21 mouse cellular contexts compared by ENCODE assay signal in the genomic region with DNA sequence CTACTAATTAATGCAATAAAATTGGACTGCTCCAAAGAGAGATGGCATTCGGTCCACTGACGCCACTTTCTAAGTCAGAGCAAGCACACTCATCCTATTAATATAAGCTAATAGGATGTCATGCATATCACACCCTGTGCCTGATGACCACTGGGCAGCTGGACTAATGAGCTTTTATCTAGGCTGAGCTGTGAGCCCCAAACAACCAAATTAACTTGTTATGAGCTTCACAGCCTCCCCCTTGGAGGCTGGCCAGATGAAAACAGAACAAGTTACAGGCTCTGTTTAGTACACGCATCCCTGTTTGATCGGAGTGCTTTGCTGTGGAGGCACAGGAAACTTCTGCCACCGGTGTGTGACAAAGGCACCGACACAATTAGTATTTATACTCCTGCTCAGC.
A peak's percentile ranks its signal among the peaks of the same experiment; 100 is the strongest.
DNase-seq lines count a peak whose midpoint lies in the region; ATAC-seq lines count a peak whose summit lies in the region.
"Had no signal": no experiment of that assay in that cellular context is flagged by ENCODE, and none has a peak within 500 bp of the region (broad histone marks: within the 10 kb centered on the region; RNA-seq: fewer than 3 reads in every experiment).

No protein-coding gene starts in this region.

- intact Hi-C loops in heart, postnatal 36 days (cut with DNase I): no loop called here

- H3K36me3 ChIP-seq in midbrain, embryonic 12.5 days: no peaks in the 10 kb centered on the region
- H3K36me3 ChIP-seq in midbrain, embryonic 16.5 days (ENCODE audit: control insufficient read depth, insufficient read depth, low read length): no peaks in the 10 kb centered on the region
- no peaks in the 10 kb centered on the region for H3K36me3 ChIP-seq in embryonic facial prominence, embryonic 14.5 days (ENCODE audit: control insufficient read depth, insufficient read depth, low read length)
- H3K36me3 ChIP-seq: limb, embryonic 13.5 days; liver, embryonic 13.5 days; stomach, embryonic 15.5 days had no signal

- no peak overlapping the region for H3K4me3 ChIP-seq in midbrain, embryonic 12.5 days
- H3K4me3 ChIP-seq in midbrain, embryonic 16.5 days (ENCODE audit: low read depth, low read length): no peak overlapping the region
- H3K4me3 ChIP-seq in embryonic facial prominence, embryonic 14.5 days (ENCODE audit: low read depth, low read length): no peak overlapping the region
- H3K4me3 ChIP-seq: limb, embryonic 13.5 days; liver, embryonic 13.5 days; stomach, embryonic 15.5 days had no signal

- peak; percentile 41 for DNase-seq in heart, adult 11 months
- no peak for DNase-seq in heart, postnatal 36 days
- DNase-seq in embryonic facial prominence, embryonic 14.5 days (ENCODE audit: low spot score): peak; percentile 15
- DNase-seq in retina, postnatal 1 day: peak; percentile 93
- no peak for DNase-seq in frontal cortex, postnatal 14 days (ENCODE audit: low spot score in 2 of 2)
- DNase-seq: adrenal gland, postnatal 25 days; cerebellum, adult 11-12 months; cerebellum, postnatal 14 days; heart, adult 18-20 months; liver, embryonic 13.5 days; lung, embryonic 14.5 days; lung, postnatal 4 days; right cerebral cortex, postnatal 14 days; thymus, adult 18-20 months; thymus, postnatal 4 days had no signal

- peaks cover 13% of the 10 kb centered on the region for H3K4me1 ChIP-seq in midbrain, embryonic 12.5 days
- H3K4me1 ChIP-seq in midbrain, embryonic 16.5 days (ENCODE audit: control insufficient read depth, insufficient read depth, low read length): no peaks in the 10 kb centered on the region; the same call in 1 of the 2 replicates
- no peaks in the 10 kb centered on the region for H3K4me1 ChIP-seq in embryonic facial prominence, embryonic 14.5 days (ENCODE audit: control insufficient read depth, insufficient read depth, low read length)
- H3K4me1 ChIP-seq: liver, embryonic 13.5 days; stomach, embryonic 15.5 days had no signal

- no peak overlapping the region for H3K4me2 ChIP-seq in midbrain, embryonic 12.5 days (replicated peaks)
- H3K4me2 ChIP-seq in midbrain, embryonic 16.5 days (ENCODE audit: low read length): no peak overlapping the region
- H3K4me2 ChIP-seq in embryonic facial prominence, embryonic 14.5 days (ENCODE audit: low read depth, low read length): no peak overlapping the region
- H3K4me2 ChIP-seq: limb, embryonic 13.5 days; liver, embryonic 13.5 days; lung, embryonic 14.5 days; stomach, embryonic 15.5 days had no signal

- H3K27ac ChIP-seq in midbrain, embryonic 12.5 days (replicated peaks): 0 out of 2 replicates have a peak overlapping the region, but pooled peaks have one; percentile 10
- no peak overlapping the region for H3K27ac ChIP-seq in midbrain, embryonic 16.5 days (ENCODE audit: low read length)
- no peak overlapping the region for H3K27ac ChIP-seq in embryonic facial prominence, embryonic 14.5 days (replicated peaks; ENCODE audit: low read depth, low read length)
- H3K27ac ChIP-seq: limb, embryonic 13.5 days; liver, embryonic 13.5 days; stomach, embryonic 15.5 days had no signal

- no peak overlapping the region for H3K9ac ChIP-seq in midbrain, embryonic 12.5 days (replicated peaks)
- no peak overlapping the region for H3K9ac ChIP-seq in midbrain, embryonic 16.5 days (ENCODE audit: low read depth, low read length)
- no peak overlapping the region for H3K9ac ChIP-seq in embryonic facial prominence, embryonic 14.5 days (ENCODE audit: low read depth, low read length)
- H3K9ac ChIP-seq: limb, embryonic 13.5 days; liver, embryonic 13.5 days; lung, embryonic 14.5 days; stomach, embryonic 15.5 days had no signal

- H3K27me3 ChIP-seq in midbrain, embryonic 12.5 days: peaks cover 12% of the 10 kb centered on the region; the same call in 1 of the 2 replicates
- H3K27me3 ChIP-seq in midbrain, embryonic 16.5 days (ENCODE audit: control insufficient read depth, insufficient read depth, low read depth, low read length): no peaks in the 10 kb centered on the region
- H3K27me3 ChIP-seq in embryonic facial prominence, embryonic 14.5 days (replicated peaks; ENCODE audit: control insufficient read depth, insufficient read depth, low read length): no peaks in the 10 kb centered on the region
- H3K27me3 ChIP-seq: CH12.LX; liver, embryonic 13.5 days; stomach, embryonic 15.5 days had no signal

- 40% methylated on average over 6 of the region's 6 CpGs for WGBS in midbrain, embryonic 12.5 days
- WGBS in midbrain, embryonic 16.5 days: 24% methylated on average over 6 of the region's 6 CpGs
- 54% methylated on average over 6 of the region's 6 CpGs for WGBS in embryonic facial prominence, embryonic 14.5 days

- no peaks in the 10 kb centered on the region for H3K9me3 ChIP-seq in midbrain, embryonic 12.5 days
- H3K9me3 ChIP-seq in midbrain, embryonic 16.5 days (replicated peaks; ENCODE audit: control insufficient read depth, low read length, poor library complexity, severe bottlenecking): no peaks in the 10 kb centered on the region
- no peaks in the 10 kb centered on the region for H3K9me3 ChIP-seq in embryonic facial prominence, embryonic 14.5 days (ENCODE audit: control insufficient read depth, low read length)
- H3K9me3 ChIP-seq: limb, embryonic 13.5 days; liver, embryonic 13.5 days; stomach, embryonic 15.5 days had no signal

- no peak for ATAC-seq in midbrain, embryonic 12.5 days (ENCODE audit: low FRiP score, low read depth)
- no peak for ATAC-seq in midbrain, embryonic 16.5 days
- no peak for ATAC-seq in embryonic facial prominence, embryonic 14.5 days (ENCODE audit: low read depth)
- ATAC-seq: intestine, postnatal 0 days had no signal

Comparison
In these comparisons a context has a peak if more than half of its experiments do, and no peak if none do; other contexts are left out.
1. DNase-seq: peak in heart, adult 11 months (single experiment), embryonic facial prominence, embryonic 14.5 days (single experiment) and retina, postnatal 1 day (single experiment); none in heart, postnatal 36 days (0 of 2) and frontal cortex, postnatal 14 days (0 of 2).